Mouse (Mus musculus): ENCODE data around the gene Chrna4.

DNA sequence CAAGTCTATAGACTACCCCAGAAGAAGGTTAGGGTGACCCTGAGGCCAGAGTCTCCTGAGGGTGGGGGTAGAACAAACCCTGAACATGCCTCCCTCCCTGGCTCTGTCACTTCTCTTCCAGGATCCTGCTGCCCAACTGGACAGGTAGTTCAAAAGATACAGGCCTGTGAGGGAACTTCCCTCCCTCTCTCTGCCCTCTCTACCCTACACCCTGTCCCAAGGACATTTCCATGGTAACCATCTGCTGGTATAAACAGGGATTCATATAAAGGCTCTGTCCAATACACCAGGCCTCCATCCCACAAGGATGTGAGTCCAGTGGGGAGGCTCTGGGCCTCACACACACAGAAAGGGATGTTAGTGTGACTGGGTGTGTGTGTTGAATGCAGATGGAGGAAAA is 970 bp downstream of the Chrna4 start:
- TF ChIP-seq CTCF (conservative IDR thresholded peaks at IDR 0.05; ENCODE audit: insufficient read depth, insufficient read length, low read depth, low read length) (no peak), POLR2A (IDR thresholded peaks at IDR 0.05; ENCODE audit: low read depth, low read length) (no peak)

Data from kidney, adult 2 months (tissue).